Mouse (Mus musculus) CH12.LX (cell line): ENCODE data around the gene Dnah7a. TPM values are rescaled to one million over a fixed set of nuclear protein-coding genes. Genes with fewer than 3 reads are reported as not detected.
"Not testable (repeated sequence)": the region's sequence is repeated elsewhere in the genome, so short reads cannot be mapped to it uniquely, and the experiment has no call there.

Experiments used
- DNase-seq: peaks from one replicate; pipeline ENCODE4 v3.0.0-alpha.2; 2013; ENCODE audit errors: extremely low read depth
- H3K27ac ChIP-seq: 2 replicates; pipeline ENCODE4 v1.5.1; 2012; ENCODE audit warnings: low read depth, mild to moderate bottlenecking, control low read depth, moderate library complexity; ENCODE audit not compliant: insufficient read depth
- H3K27me3 ChIP-seq: replicated peaks from 2 replicates; pipeline ENCODE3; 2012; ENCODE audit warnings: inconsistent platforms
- H3K36me3 ChIP-seq, 2 experiments: replicated peaks in 1 of 2; 2 replicates each; pipeline versions ENCODE3 to v1.6.1; 2012; ENCODE audit warnings: inconsistent platforms in 1 of 2, low read length in 1 of 2, mild to moderate bottlenecking in 1 of 2, mixed read lengths in 1 of 2, moderate library complexity in 1 of 2; ENCODE audit not compliant: control insufficient read depth in 1 of 2, insufficient read depth in 1 of 2
- H3K4me1 ChIP-seq, 2 experiments: 2 replicates each; pipeline ENCODE4 v1.6.1; 2012; ENCODE audit warnings: inconsistent platforms in 1 of 2, moderate library complexity in 1 of 2; ENCODE audit not compliant: insufficient read depth in 2 of 2, control insufficient read depth in 1 of 2
- H3K4me2 ChIP-seq: 2 replicates; pipeline ENCODE4 v1.6.1; 2012; ENCODE audit warnings: low read depth, mild to moderate bottlenecking, control low read depth; ENCODE audit not compliant: poor library complexity, insufficient read depth, severe bottlenecking
- H3K4me3 ChIP-seq, 3 experiments: fragments of 150-350 bp in 1 of 3; sonication (generic) in 1 of 3; replicated peaks in 1 of 3; 2 replicates each; pipeline versions ENCODE3 to v1.5.1; 2011 to 2012; ENCODE audit warnings: low read depth in 2 of 3, low read length in 2 of 3, mild to moderate bottlenecking in 2 of 3, moderate library complexity in 2 of 3, control low read depth in 1 of 3, improper control_type of control experiment in 1 of 3, inconsistent platforms in 1 of 3, mixed read lengths in 1 of 3; ENCODE audit not compliant: poor library complexity in 1 of 3
- H3K79me2 ChIP-seq: replicated peaks from 2 replicates; pipeline ENCODE4 v1.6.1; 2012; ENCODE audit warnings: mild to moderate bottlenecking, moderate library complexity; ENCODE audit not compliant: control insufficient read depth, poor library complexity, insufficient read depth, severe bottlenecking; ENCODE audit errors: extremely low read depth
- H3K9ac ChIP-seq: 2 replicates; pipeline ENCODE4 v1.6.1; 2012; ENCODE audit warnings: low read depth, mild to moderate bottlenecking, control low read depth, moderate library complexity; ENCODE audit not compliant: insufficient read depth
- H3K9me3 ChIP-seq: replicated peaks from 2 replicates; pipeline ENCODE3; 2012; ENCODE audit warnings: low read length, inconsistent platforms, mixed read lengths
- BHLHE40 ChIP-seq: IDR thresholded peaks from 2 replicates; pipeline ENCODE4 v1.6.1; 2011; ENCODE audit warnings: mild to moderate bottlenecking, low read depth, low read length, improper control_type of control experiment
- CHD2 ChIP-seq: IDR thresholded peaks from 2 replicates; pipeline ENCODE4 v1.6.1; 2011; ENCODE audit warnings: low read length, improper control_type of control experiment
- CTCF ChIP-seq, 2 experiments: IDR thresholded peaks in 1 of 2; conservative IDR thresholded peaks in 1 of 2; 2 replicates each; pipeline ENCODE4 v1.5.1; 2011 to 2012; ENCODE audit warnings: low read depth in 2 of 2, low read length in 2 of 2, improper control_type of control experiment in 1 of 2, inconsistent platforms in 1 of 2, mild to moderate bottlenecking in 1 of 2, moderate library complexity in 1 of 2
- IRF4 ChIP-seq: IDR thresholded peaks from 2 replicates; pipeline ENCODE4 v1.6.1; 2014; ENCODE audit warnings: low read depth, mild to moderate bottlenecking, inconsistent platforms, low read length, improper control_type of control experiment
- JUN ChIP-seq: IDR thresholded peaks from 2 replicates; pipeline ENCODE4 v1.6.1; 2011; ENCODE audit warnings: low read depth, mild to moderate bottlenecking, low read length, improper control_type of control experiment, moderate library complexity; ENCODE audit not compliant: insufficient read depth
- JUND ChIP-seq: conservative IDR thresholded peaks from 2 replicates; pipeline ENCODE4 v1.6.1; 2011; ENCODE audit warnings: low read depth, low read length, improper control_type of control experiment
- MAX ChIP-seq: IDR thresholded peaks from 2 replicates; pipeline ENCODE4 v1.6.1; 2011; ENCODE audit warnings: low read length, improper control_type of control experiment
- MAZ ChIP-seq: IDR thresholded peaks from 2 replicates; pipeline ENCODE4 v1.6.1; 2012; ENCODE audit warnings: low read depth, mild to moderate bottlenecking, inconsistent platforms, low read length, improper control_type of control experiment, moderate library complexity
- MEF2A ChIP-seq: IDR thresholded peaks from 2 replicates; pipeline ENCODE4 v1.6.1; 2014; ENCODE audit warnings: low read depth, mild to moderate bottlenecking, inconsistent platforms, low read length, improper control_type of control experiment, borderline replicate concordance
- MXI1 ChIP-seq: IDR thresholded peaks from 2 replicates; pipeline ENCODE4 v1.6.1; 2011; ENCODE audit warnings: mild to moderate bottlenecking, low read depth, low read length, improper control_type of control experiment
- MYC ChIP-seq: IDR thresholded peaks from 2 replicates; pipeline ENCODE4 v1.6.1; 2011; ENCODE audit warnings: low read depth, mild to moderate bottlenecking, improper control_type of control experiment, low read length
- NELFE ChIP-seq: IDR thresholded peaks from 2 replicates; pipeline ENCODE4 v1.6.1; 2011; ENCODE audit warnings: low read depth, low read length, improper control_type of control experiment
- POLR2A ChIP-seq: IDR thresholded peaks from 2 replicates; pipeline ENCODE4 v1.6.1; 2011; ENCODE audit warnings: low read depth, mild to moderate bottlenecking, improper control_type of control experiment, low read length
- POLR2AphosphoS2 ChIP-seq: IDR thresholded peaks from 2 replicates; pipeline ENCODE4 v1.6.1; 2011; ENCODE audit warnings: low read depth, low read length, improper control_type of control experiment
- RAD21 ChIP-seq: IDR thresholded peaks from 2 replicates; pipeline ENCODE4 v1.6.1; 2011; ENCODE audit warnings: low read depth, mild to moderate bottlenecking, low read length, improper control_type of control experiment, moderate library complexity
- TBP ChIP-seq: conservative IDR thresholded peaks from 2 replicates; pipeline ENCODE4 v1.6.1; 2011; ENCODE audit warnings: low read depth, low read length, improper control_type of control experiment
- TCF12 ChIP-seq: IDR thresholded peaks from 2 replicates; pipeline ENCODE4 v1.6.1; 2014; ENCODE audit warnings: low read depth, mild to moderate bottlenecking, inconsistent platforms, low read length, improper control_type of control experiment
- UBTF ChIP-seq: IDR thresholded peaks from 2 replicates; pipeline ENCODE4 v1.6.1; 2012; ENCODE audit warnings: low read depth, mild to moderate bottlenecking, inconsistent platforms, low read length, improper control_type of control experiment, moderate library complexity
- USF1 ChIP-seq: IDR thresholded peaks from 2 replicates; pipeline ENCODE4 v1.6.1; 2014; ENCODE audit warnings: low read depth, mild to moderate bottlenecking, inconsistent platforms, low read length, improper control_type of control experiment
- ZC3H11A ChIP-seq: IDR thresholded peaks from 2 replicates; pipeline ENCODE4 v1.6.1; 2012; ENCODE audit warnings: low read depth, mild to moderate bottlenecking, inconsistent platforms, low read length, improper control_type of control experiment
- ZMIZ1 ChIP-seq: IDR thresholded peaks from 2 replicates; pipeline ENCODE4 v1.6.1; 2012; ENCODE audit warnings: low read depth, mild to moderate bottlenecking, inconsistent platforms, low read length, improper control_type of control experiment
- dilution Hi-C: fragments of 300-500 bp; cut with MboI; formaldehyde crosslinking; loops from 2 replicates; pipeline ENCODE4 v1.14.3; 2020; ENCODE audit warnings: low sequenced_read_pairs; ENCODE audit not compliant: extremely low pct_unique_long_range_greater_than_20kb, extremely low pct_ligation_motif_present
- in situ Hi-C: fragments of 300-500 bp; cut with MboI; formaldehyde crosslinking; loops from 3 replicates; pipeline ENCODE4 v1.14.3; 2019; ENCODE audit warnings: low sequenced_read_pairs, low pct_ligation_motif_present, low pct_unique_long_range_greater_than_20kb, mixed read lengths
- polyA plus RNA-seq: library from polyadenylated mRNA; unstranded; fragments of >175 nt; gene quantifications from 2 replicates; pipeline ENCODE4 v1.2.1, GENCODE M21; 2012; ENCODE audit warnings: low read depth; ENCODE audit not compliant: insufficient read length
- total RNA-seq, 2 experiments: library from RNA; depleted of rRNA; stranded (reverse); fragments of 300-350 nt in 1 of 2; fragments of >200 nt in 1 of 2; gene quantifications; 2 replicates each; pipeline ENCODE4 v1.2.3; 2012 to 2014

The Dnah7a gene
- total and polyA plus RNA-seq, 3 experiments: 0.04 TPM; not detected in 2

GRCm38 (mm10) chr1:53473699-53474098 lies 232.9 kb downstream of the Dnah7a start:
- Histone ChIP-seq H3K9me3 (no peaks in the 10 kb centered on the region), H3K9ac (no peak overlapping the region), H3K79me2 (no peaks in the 10 kb centered on the region), H3K27me3 (no peaks in the 10 kb centered on the region), H3K27ac (no peak overlapping the region), H3K4me2 (no peak overlapping the region), H3K36me3 (no peaks in the 10 kb centered on the region), H3K4me3 (no peak overlapping the region), H3K4me1 (peaks cover 0 to 12% of the 10 kb centered on the region in 2 experiments; a peak in 1 of 4 replicates)
- in situ Hi-C loops: no loop called here
- no peak for DNase-seq
- TF ChIP-seq CHD2 (no peak), CTCF (conservative IDR thresholded peaks at IDR 0.05 in 1 of 2, IDR thresholded peaks at IDR 0.05 in 1 of 2; ENCODE audit: low read depth in 2 of 2, low read length in 2 of 2) (no peak), POLR2A (no peak), RAD21 (no peak), IRF4 (no peak), JUND (no peak), JUN (no peak), MEF2A (no peak), MAX (no peak), ZMIZ1 (no peak), MXI1 (no peak)
- dilution Hi-C loops: no loop called here

- in situ Hi-C loops, H3K79me2 ChIP-seq, H3K9me3 ChIP-seq, H3K27ac ChIP-seq, H3K36me3 ChIP-seq, H3K4me3 ChIP-seq, DNase-seq, H3K9ac ChIP-seq, dilution Hi-C loops, H3K27me3 ChIP-seq: not testable (repeated sequence)
- peaks cover 0 to 11% of the 10 kb centered on the region in 2 experiments; a peak in 1 of 4 replicates for H3K4me1 ChIP-seq
- peak overlapping the region; percentile 6; the same call in 1 of the 2 replicates for H3K4me2 ChIP-seq
These were observed 234.5 kb downstream of the Dnah7a start for GRCm38 (mm10) chr1:53472084-53472483.

- H3K36me3 ChIP-seq: no peaks in the 10 kb centered on the region
- no peak overlapping the region for H3K4me2 ChIP-seq
- dilution Hi-C loops: no loop called here
- H3K9me3 ChIP-seq: no peaks in the 10 kb centered on the region
- H3K79me2 ChIP-seq: no peaks in the 10 kb centered on the region
- H3K27me3 ChIP-seq: no peaks in the 10 kb centered on the region
- in situ Hi-C loops: no loop called here
- H3K9ac ChIP-seq: no peak overlapping the region
- H3K27ac ChIP-seq: no peak overlapping the region
- no peaks in the 10 kb centered on the region for H3K4me1 ChIP-seq
- no peak for DNase-seq
- no peak overlapping the region for H3K4me3 ChIP-seq
- TF ChIP-seq CHD2 (no peak), TCF12 (no peak), BHLHE40 (no peak), MAZ (no peak), POLR2AphosphoS2 (no peak), IRF4 (no peak), USF1 (no peak), MEF2A (no peak), ZMIZ1 (no peak), CTCF (conservative IDR thresholded peaks at IDR 0.05 in 1 of 2, IDR thresholded peaks at IDR 0.05 in 1 of 2; ENCODE audit: low read depth in 2 of 2, low read length in 2 of 2) (no peak), NELFE (no peak), UBTF (no peak), MAX (no peak), JUN (no peak), MXI1 (no peak), ZC3H11A (no peak), MYC (no peak), JUND (no peak), TBP (no peak)
These were observed 239.3 kb downstream of the Dnah7a start for GRCm38 (mm10) chr1:53467325-53467670.
